Mouse (Mus musculus): ENCODE results near the gene Gkap1. TPM values are rescaled to one million over a fixed set of nuclear protein-coding genes. Genes with fewer than 3 reads are reported as not detected.

Gkap1 gene
- total RNA-seq (2014; rRNA removed; ENCODE audit: low replicate concordance) (16.0 and 16.6 TPM in 2 replicates), polyA plus RNA-seq (2015; fragmentation: Nextera tagmentation; extraction: Ambion mirVana) (16.2 and 17.4 TPM in 2 replicates)

GRCm38 (mm10) chr13:58275599-58275998, at the start of gene Gkap1:
Gene Gkap1 (minus strand): TSS chr13:58275699.
- peak within 1 kb of the TSS; percentile 77 for H3K27ac ChIP-seq (ENCODE audit: low read depth)
- 0 out of 2 replicates have a peak, but pooled peaks cover 3% of the 10 kb centered on the region for H3K4me1 ChIP-seq (ENCODE audit: control insufficient read depth, insufficient read depth)
- H3K36me3 ChIP-seq (replicated peaks; ENCODE audit: control insufficient read depth, insufficient read depth, low read length) = no peaks in the 10 kb centered on the region
- DNase-seq (ENCODE audit: low spot score) (no peak), ATAC-seq (ENCODE audit: insufficient read depth, low read depth) (no peak)
- 0 out of 2 replicates have a peak, but pooled peaks cover 3% of the 10 kb centered on the region for H3K27me3 ChIP-seq (ENCODE audit: control insufficient read depth, insufficient read depth, low read length)
- H3K9ac ChIP-seq (replicated peaks; ENCODE audit: low read depth, low read length) = peak within 1 kb of the TSS; percentile 81
- no peaks in the 10 kb centered on the region for H3K9me3 ChIP-seq (replicated peaks; ENCODE audit: control insufficient read depth, low read length)
- 83% methylated on average over 8 of the region's 8 CpGs for WGBS
- no peak for TF ChIP-seq CTCF (IDR thresholded peaks at IDR 0.05; ENCODE audit: low read depth)
- no peak for TF ChIP-seq EP300 (IDR thresholded peaks at IDR 0.05; ENCODE audit: low read depth)
- peak within 1 kb of the TSS; percentile 97 for H3K4me2 ChIP-seq (ENCODE audit: low read depth, low read length)
- H3K4me3 ChIP-seq (ENCODE audit: low read depth, low read length) = peak within 1 kb of the TSS; percentile 86

GRCm38 (mm10) chr13:58317768-58318167, 42.3 kb upstream of the Gkap1 start:
- H3K4me1 ChIP-seq (ENCODE audit: control insufficient read depth, insufficient read depth) = no peaks in the 10 kb centered on the region
- ATAC-seq (ENCODE audit: insufficient read depth, low read depth) = no peak
- no peak overlapping the region for H3K4me3 ChIP-seq (ENCODE audit: low read depth, low read length)
- no peak for DNase-seq (ENCODE audit: low spot score)
- no peak for TF ChIP-seq EP300 (IDR thresholded peaks at IDR 0.05; ENCODE audit: low read depth)
- TF ChIP-seq CTCF (IDR thresholded peaks at IDR 0.05; ENCODE audit: low read depth) = no peak
- no peak overlapping the region for H3K9ac ChIP-seq (replicated peaks; ENCODE audit: low read depth, low read length)
- H3K27ac ChIP-seq (ENCODE audit: low read depth) = no peak overlapping the region
- 72% methylated on average over 2 of the region's 2 CpGs for WGBS
- H3K36me3 ChIP-seq (replicated peaks; ENCODE audit: control insufficient read depth, insufficient read depth, low read length) = no peaks in the 10 kb centered on the region
- no peak overlapping the region for H3K4me2 ChIP-seq (ENCODE audit: low read depth, low read length)
- no peaks in the 10 kb centered on the region for H3K9me3 ChIP-seq (replicated peaks; ENCODE audit: control insufficient read depth, low read length)
- H3K27me3 ChIP-seq (ENCODE audit: control insufficient read depth, insufficient read depth, low read length) = no peaks in the 10 kb centered on the region

GRCm38 (mm10) chr13:58314991-58315390, 39.5 kb upstream of the Gkap1 start:
- no peak overlapping the region for H3K4me2 ChIP-seq (ENCODE audit: low read depth, low read length)
- ATAC-seq (ENCODE audit: insufficient read depth, low read depth) (no peak), DNase-seq (ENCODE audit: low spot score) (no peak)
- H3K9me3 ChIP-seq (replicated peaks; ENCODE audit: control insufficient read depth, low read length) = no peaks in the 10 kb centered on the region
- H3K27me3 ChIP-seq (ENCODE audit: control insufficient read depth, insufficient read depth, low read length) = no peaks in the 10 kb centered on the region
- H3K4me1 ChIP-seq (ENCODE audit: control insufficient read depth, insufficient read depth) = no peaks in the 10 kb centered on the region
- no peaks in the 10 kb centered on the region for H3K36me3 ChIP-seq (replicated peaks; ENCODE audit: control insufficient read depth, insufficient read depth, low read length)
- H3K4me3 ChIP-seq (ENCODE audit: low read depth, low read length) = no peak overlapping the region
- no peak overlapping the region for H3K9ac ChIP-seq (replicated peaks; ENCODE audit: low read depth, low read length)
- WGBS = 59% methylated on average over 6 of the region's 6 CpGs
- H3K27ac ChIP-seq (ENCODE audit: low read depth) = no peak overlapping the region
- TF ChIP-seq EP300 (IDR thresholded peaks at IDR 0.05; ENCODE audit: low read depth) (no peak), CTCF (IDR thresholded peaks at IDR 0.05; ENCODE audit: low read depth) (no peak)

GRCm38 (mm10) chr13:58313758-58314157, 38.3 kb upstream of the Gkap1 start:
- Histone ChIP-seq H3K27me3 (ENCODE audit: control insufficient read depth, insufficient read depth, low read length) (no peaks in the 10 kb centered on the region), H3K4me1 (ENCODE audit: control insufficient read depth, insufficient read depth) (no peaks in the 10 kb centered on the region), H3K9ac (replicated peaks; ENCODE audit: low read depth, low read length) (no peak overlapping the region), H3K36me3 (replicated peaks; ENCODE audit: control insufficient read depth, insufficient read depth, low read length) (no peaks in the 10 kb centered on the region), H3K27ac (ENCODE audit: low read depth) (no peak overlapping the region), H3K4me2 (ENCODE audit: low read depth, low read length) (no peak overlapping the region), H3K4me3 (ENCODE audit: low read depth, low read length) (no peak overlapping the region), H3K9me3 (replicated peaks; ENCODE audit: control insufficient read depth, low read length) (no peaks in the 10 kb centered on the region)
- DNase-seq (ENCODE audit: low spot score) (no peak), ATAC-seq (ENCODE audit: insufficient read depth, low read depth) (no peak)
- WGBS = 72% methylated on average over 3 of the region's 3 CpGs
- TF ChIP-seq CTCF (IDR thresholded peaks at IDR 0.05; ENCODE audit: low read depth) (no peak), EP300 (IDR thresholded peaks at IDR 0.05; ENCODE audit: low read depth) (no peak)

GRCm38 (mm10) chr13:58311351-58311750, 35.9 kb upstream of the Gkap1 start:
- Histone ChIP-seq H3K36me3 (replicated peaks; ENCODE audit: control insufficient read depth, insufficient read depth, low read length) (no peaks in the 10 kb centered on the region), H3K9me3 (replicated peaks; ENCODE audit: control insufficient read depth, low read length) (no peaks in the 10 kb centered on the region), H3K27me3 (ENCODE audit: control insufficient read depth, insufficient read depth, low read length) (no peaks in the 10 kb centered on the region), H3K27ac (ENCODE audit: low read depth) (no peak overlapping the region), H3K4me3 (ENCODE audit: low read depth, low read length) (no peak overlapping the region), H3K4me2 (ENCODE audit: low read depth, low read length) (no peak overlapping the region), H3K9ac (replicated peaks; ENCODE audit: low read depth, low read length) (no peak overlapping the region), H3K4me1 (ENCODE audit: control insufficient read depth, insufficient read depth) (no peaks in the 10 kb centered on the region)
- DNase-seq (ENCODE audit: low spot score) (no peak), ATAC-seq (ENCODE audit: insufficient read depth, low read depth) (no peak)
- no peak for TF ChIP-seq EP300 (IDR thresholded peaks at IDR 0.05; ENCODE audit: low read depth)
- no peak for TF ChIP-seq CTCF (IDR thresholded peaks at IDR 0.05; ENCODE audit: low read depth)
- WGBS = 61% methylated on average over 3 of the region's 3 CpGs

GRCm38 (mm10) chr13:58309499-58309898, 34.0 kb upstream of the Gkap1 start:
- H3K9me3 ChIP-seq (replicated peaks; ENCODE audit: control insufficient read depth, low read length) = no peaks in the 10 kb centered on the region
- no peaks in the 10 kb centered on the region for H3K27me3 ChIP-seq (ENCODE audit: control insufficient read depth, insufficient read depth, low read length)
- DNase-seq (ENCODE audit: low spot score) (no peak), ATAC-seq (ENCODE audit: insufficient read depth, low read depth) (no peak)
- H3K4me3 ChIP-seq (ENCODE audit: low read depth, low read length) = no peak overlapping the region
- H3K36me3 ChIP-seq (replicated peaks; ENCODE audit: control insufficient read depth, insufficient read depth, low read length) = no peaks in the 10 kb centered on the region
- no peak overlapping the region for H3K4me2 ChIP-seq (ENCODE audit: low read depth, low read length)
- no peak for TF ChIP-seq EP300 (IDR thresholded peaks at IDR 0.05; ENCODE audit: low read depth)
- TF ChIP-seq CTCF (IDR thresholded peaks at IDR 0.05; ENCODE audit: low read depth) = no peak
- no peak overlapping the region for H3K27ac ChIP-seq (ENCODE audit: low read depth)
- WGBS = 63% methylated on average over 8 of the region's 8 CpGs
- H3K4me1 ChIP-seq (ENCODE audit: control insufficient read depth, insufficient read depth) = no peaks in the 10 kb centered on the region
- H3K9ac ChIP-seq (replicated peaks; ENCODE audit: low read depth, low read length) = no peak overlapping the region
